Mouse (Mus musculus): ENCODE data around the gene Chchd1.
A peak's percentile ranks its signal among the peaks of the same experiment; 100 is the strongest.

- TF ChIP-seq CTCF (conservative IDR thresholded peaks at IDR 0.05; ENCODE audit: low read length) (peak; percentile 73), POU5F1 (IDR thresholded peaks at IDR 0.05; ENCODE audit: borderline replicate concordance, low read length) (no peak), NANOG (IDR thresholded peaks at IDR 0.05; ENCODE audit: borderline replicate concordance, low read length) (peak; percentile 29; the same call in 1 of the 2 replicates)
Observed at GRCm38 (mm10) chr14:20737306-20737705, 34.5 kb downstream of the Chchd1 start.
